21 mouse cellular contexts compared by ENCODE assay signal in genomic region chr12:68829404-68829803, GRCm38 (mm10).
DNase-seq lines count a peak whose midpoint lies in the region; ATAC-seq and TF ChIP-seq lines count a peak whose summit lies in the region.
"Had no signal": no experiment of that assay in that cellular context is flagged by ENCODE, and none has a peak within 500 bp of the region (broad histone marks: within the 10 kb centered on the region; RNA-seq: fewer than 3 reads in every experiment).

No protein-coding gene starts in this region.

- no peak for TF ChIP-seq POLR2A in lung, adult 2 months (IDR thresholded peaks at IDR 0.05; ENCODE audit: borderline replicate concordance, extremely low read depth, low read depth, low read length)

- H3K4me3 ChIP-seq in lung, embryonic 15.5 days: no peak overlapping the region
- H3K4me3 ChIP-seq in lung, adult 2 months (replicated peaks; ENCODE audit: extremely low read depth, low read depth, low read length): no peak overlapping the region
- H3K4me3 ChIP-seq in lung, postnatal 0 days (ENCODE audit: low read depth, low read length): no peak overlapping the region
- H3K4me3 ChIP-seq in midbrain, embryonic 11.5 days (ENCODE audit: low read depth, low read length): no peak overlapping the region
- no peak overlapping the region for H3K4me3 ChIP-seq in midbrain, embryonic 10.5 days
- H3K4me3 ChIP-seq: embryonic facial prominence, embryonic 10.5 days; embryonic facial prominence, embryonic 12.5 days; forebrain, embryonic 13.5 days; forebrain, embryonic 15.5 days had no signal

- no peaks in the 10 kb centered on the region for H3K4me1 ChIP-seq in lung, embryonic 15.5 days
- H3K4me1 ChIP-seq in lung, adult 2 months (ENCODE audit: control insufficient read depth, insufficient read depth, low read length): no peaks in the 10 kb centered on the region
- H3K4me1 ChIP-seq in lung, postnatal 0 days (ENCODE audit: insufficient read depth, low read depth, low read length): no peaks in the 10 kb centered on the region
- H3K4me1 ChIP-seq in midbrain, embryonic 11.5 days (ENCODE audit: control insufficient read depth, insufficient read depth, low read length): 0 out of 2 replicates have a peak, but pooled peaks cover 2% of the 10 kb centered on the region
- H3K4me1 ChIP-seq in midbrain, embryonic 10.5 days: peaks cover 3% of the 10 kb centered on the region; the same call in 1 of the 2 replicates
- H3K4me1 ChIP-seq: embryonic facial prominence, embryonic 10.5 days; embryonic facial prominence, embryonic 12.5 days; forebrain, embryonic 15.5 days had no signal

- H3K27me3 ChIP-seq in lung, embryonic 15.5 days: no peaks in the 10 kb centered on the region
- no peaks in the 10 kb centered on the region for H3K27me3 ChIP-seq in lung, postnatal 0 days (replicated peaks; ENCODE audit: insufficient read depth, low read length)
- H3K27me3 ChIP-seq in midbrain, embryonic 11.5 days (ENCODE audit: control insufficient read depth, insufficient read depth, low read length): no peaks in the 10 kb centered on the region
- no peaks in the 10 kb centered on the region for H3K27me3 ChIP-seq in midbrain, embryonic 10.5 days (ENCODE audit: low read depth, poor library complexity, severe bottlenecking)
- H3K27me3 ChIP-seq: embryonic facial prominence, embryonic 12.5 days; forebrain, embryonic 13.5 days; forebrain, embryonic 15.5 days; Patski had no signal

- no peaks in the 10 kb centered on the region for H3K36me3 ChIP-seq in lung, embryonic 15.5 days
- no peaks in the 10 kb centered on the region for H3K36me3 ChIP-seq in lung, postnatal 0 days (ENCODE audit: insufficient read depth, low read length)
- no peaks in the 10 kb centered on the region for H3K36me3 ChIP-seq in midbrain, embryonic 11.5 days (ENCODE audit: control insufficient read depth, insufficient read depth, low read length)
- H3K36me3 ChIP-seq in midbrain, embryonic 10.5 days: no peaks in the 10 kb centered on the region
- H3K36me3 ChIP-seq: embryonic facial prominence, embryonic 10.5 days; embryonic facial prominence, embryonic 12.5 days; forebrain, embryonic 15.5 days had no signal

- no peak overlapping the region for H3K9ac ChIP-seq in lung, embryonic 15.5 days
- no peak overlapping the region for H3K9ac ChIP-seq in lung, postnatal 0 days (replicated peaks; ENCODE audit: low read depth)
- H3K9ac ChIP-seq in midbrain, embryonic 11.5 days (ENCODE audit: low read length): no peak overlapping the region
- H3K9ac ChIP-seq: embryonic facial prominence, embryonic 12.5 days; forebrain, embryonic 13.5 days; forebrain, embryonic 15.5 days had no signal

- DNase-seq in lung, adult 2 months: no peak
- DNase-seq in lung, postnatal 0 days (ENCODE audit: low spot score): peak; percentile 53
- DNase-seq in lung, adult 18-20 months: no peak
- peak; percentile 56 for DNase-seq in midbrain, embryonic 11.5 days (ENCODE audit: low spot score, missing footprints)
- no peak for DNase-seq in midbrain, embryonic 10.5 days (ENCODE audit: low spot score)
- DNase-seq in urinary bladder, postnatal 36 days (ENCODE audit: low spot score in 2 of 2): no peak
- DNase-seq: adrenal gland, adult 8-10 months; adrenal gland, postnatal 14 days; adrenal gland, postnatal 36 days; cerebellum, adult 11-12 months; cerebellum, adult 2 months; cerebellum, adult 9-10 months; cerebellum, postnatal 10 days; cerebellum, postnatal 25 days had no signal

- no peak overlapping the region for H3K4me2 ChIP-seq in lung, embryonic 15.5 days
- peak overlapping the region; percentile 29; the same call in 1 of the 2 replicates for H3K4me2 ChIP-seq in lung, postnatal 0 days (replicated peaks; ENCODE audit: low read depth, low read length)
- H3K4me2 ChIP-seq in midbrain, embryonic 11.5 days: no peak overlapping the region
- H3K4me2 ChIP-seq: embryonic facial prominence, embryonic 12.5 days; forebrain, embryonic 13.5 days; forebrain, embryonic 15.5 days had no signal

- no peaks in the 10 kb centered on the region for H3K9me3 ChIP-seq in lung, embryonic 15.5 days
- H3K9me3 ChIP-seq in lung, postnatal 0 days (ENCODE audit: low read length): no peaks in the 10 kb centered on the region
- H3K9me3 ChIP-seq in midbrain, embryonic 11.5 days (ENCODE audit: control insufficient read depth, low read length): no peaks in the 10 kb centered on the region
- H3K9me3 ChIP-seq in midbrain, embryonic 10.5 days (replicated peaks): no peaks in the 10 kb centered on the region
- H3K9me3 ChIP-seq: embryonic facial prominence, embryonic 10.5 days; embryonic facial prominence, embryonic 12.5 days; forebrain, embryonic 13.5 days; forebrain, embryonic 15.5 days had no signal

- 39% methylated on average over 3 of the region's 3 CpGs for WGBS in lung, embryonic 15.5 days
- WGBS in lung, adult 2 months: 51% methylated on average over 3 of the region's 3 CpGs
- WGBS in lung, postnatal 0 days: 45% methylated on average over 3 of the region's 3 CpGs
- WGBS in midbrain, embryonic 11.5 days: 88% methylated on average over 3 of the region's 3 CpGs
- WGBS in midbrain, embryonic 10.5 days: 94% methylated on average over 3 of the region's 3 CpGs

- no peak for TF ChIP-seq CTCF in lung, adult 2 months (IDR thresholded peaks at IDR 0.05; ENCODE audit: insufficient read depth, low read length)
- no peak for TF ChIP-seq CTCF in lung, postnatal 0 days (IDR thresholded peaks at IDR 0.05)

- 0 out of 2 replicates have a peak overlapping the region, but pooled peaks have one; percentile 17 for H3K27ac ChIP-seq in lung, embryonic 15.5 days
- no peak overlapping the region for H3K27ac ChIP-seq in lung, postnatal 0 days (ENCODE audit: low read length)
- no peak overlapping the region for H3K27ac ChIP-seq in midbrain, embryonic 11.5 days (ENCODE audit: low read depth, low read length)
- H3K27ac ChIP-seq in midbrain, embryonic 10.5 days (replicated peaks): no peak overlapping the region
- H3K27ac ChIP-seq: embryonic facial prominence, embryonic 10.5 days; embryonic facial prominence, embryonic 12.5 days; forebrain, embryonic 13.5 days; forebrain, embryonic 15.5 days had no signal

- no peak for ATAC-seq in lung, embryonic 15.5 days (ENCODE audit: borderline replicate concordance, extremely low read depth, low FRiP score, low TSS enrichment)
- peak; percentile 50; the same call in 1 of the 2 replicates for ATAC-seq in lung, postnatal 0 days
- ATAC-seq in midbrain, embryonic 11.5 days (ENCODE audit: low FRiP score): no peak
- ATAC-seq: activated CD4-positive, CD25-positive, alpha-beta regulatory T cell, adult 4 months; forebrain, embryonic 13.5 days; forebrain, embryonic 15.5 days; Patski had no signal

- no peak for TF ChIP-seq EP300 in lung, postnatal 0 days (IDR thresholded peaks at IDR 0.05)

Comparison
In these comparisons a context has a peak if more than half of its experiments do, and no peak if none do; other contexts are left out.
1. DNase-seq: peak in lung, postnatal 0 days (single experiment) and midbrain, embryonic 11.5 days (single experiment); none in lung, adult 2 months (single experiment), lung, adult 18-20 months (0 of 2), midbrain, embryonic 10.5 days (single experiment) and urinary bladder, postnatal 36 days (0 of 2).